Mouse (Mus musculus) cerebral cortex, adult 2 months (tissue): ENCODE results near the gene Dao.

Source experiments
- WGBS: fragments of 180-500 bp; shearing (Covaris S2); methylation state at CpG from one replicate; pipeline ENCODE4 v1.1.7; 2018; 5-methylcytosine and 5-hydroxymethylcytosine counted together

Gene Dao

GRCm38 (mm10) chr5:113983541-113983940, 20.0 kb upstream of the Dao start:
- 61% methylated on average over 6 of the region's 6 CpGs for WGBS

- 89% methylated on average over 13 of the region's 13 CpGs for WGBS
Observed at GRCm38 (mm10) chr5:113984025-113984740, 19.3 kb upstream of the Dao start.

GRCm38 (mm10) chr5:113985737-113986136, 17.8 kb upstream of the Dao start:
- 85% methylated on average over 2 of the region's 2 CpGs for WGBS

- 47% methylated on average over 9 of the region's 9 CpGs for WGBS
Observed at GRCm38 (mm10) chr5:113986182-113986961, 17.1 kb upstream of the Dao start.

GRCm38 (mm10) chr5:113989437-113990024, 14.0 kb upstream of the Dao start:
- WGBS = 71% methylated on average over 20 of the region's 20 CpGs

GRCm38 (mm10) chr5:113990593-113990992, 12.9 kb upstream of the Dao start:
- 91% methylated on average over 5 of the region's 5 CpGs for WGBS

GRCm38 (mm10) chr5:113991141-113991540, 12.4 kb upstream of the Dao start:
- 66% methylated on average over 7 of the region's 7 CpGs for WGBS

GRCm38 (mm10) chr5:113992339-113992831, 11.1 kb upstream of the Dao start:
- WGBS = 18% methylated on average over 12 of the region's 12 CpGs

GRCm38 (mm10) chr5:113993031-113993486, 10.4 kb upstream of the Dao start:
- under 1% methylated on average over 22 of the region's 22 CpGs for WGBS

- WGBS = under 1% methylated on average over 79 of the region's 83 CpGs
Observed at GRCm38 (mm10) chr5:113993487-113994465, 9.7 kb upstream of the Dao start, which contains the start of gene Ssh1. Gene Ssh1 (minus strand): TSS chr5:113993894.

GRCm38 (mm10) chr5:113996458-113996857, 7.0 kb upstream of the Dao start:
- WGBS = 66% methylated on average over 2 of the region's 2 CpGs

GRCm38 (mm10) chr5:113999382-113999781, 4.1 kb upstream of the Dao start:
- WGBS = 75% methylated on average over 5 of the region's 5 CpGs

GRCm38 (mm10) chr5:114004573-114004972, 1.1 kb downstream of the Dao start:
- 91% methylated on average over 11 of the region's 11 CpGs for WGBS

GRCm38 (mm10) chr5:114005100-114005499, 1.6 kb downstream of the Dao start:
- 86% methylated on average over 5 of the region's 5 CpGs for WGBS

- 76% methylated on average over 4 of the region's 4 CpGs for WGBS
Observed at GRCm38 (mm10) chr5:114006974-114007373, 3.5 kb downstream of the Dao start.

- WGBS = 71% methylated on average over 12 of the region's 12 CpGs
Observed at GRCm38 (mm10) chr5:114007753-114008453, 4.4 kb downstream of the Dao start.

- WGBS = 80% methylated on average over 4 of the region's 4 CpGs
Observed at GRCm38 (mm10) chr5:114009049-114009448, 5.5 kb downstream of the Dao start.

GRCm38 (mm10) chr5:114015121-114015520, 11.6 kb downstream of the Dao start:
- 64% methylated on average over 7 of the region's 7 CpGs for WGBS

- 38% methylated on average over 6 of the region's 6 CpGs for WGBS
Observed at GRCm38 (mm10) chr5:114024390-114024789, 20.9 kb downstream of the Dao start.

GRCm38 (mm10) chr5:114024885-114025284, 21.4 kb downstream of the Dao start:
- 16% methylated on average over 10 of the region's 10 CpGs for WGBS
